Mouse (Mus musculus): ENCODE results near the gene Kiss1r. TPM values are rescaled to one million over a fixed set of nuclear protein-coding genes. Genes with fewer than 3 reads are reported as not detected.
A peak's percentile ranks its signal among the peaks of the same experiment; 100 is the strongest.

Gene Kiss1r
- total and polyA plus RNA-seq, 2 experiments from 2014 or later: 0.57 TPM; not detected in 1

DNA sequence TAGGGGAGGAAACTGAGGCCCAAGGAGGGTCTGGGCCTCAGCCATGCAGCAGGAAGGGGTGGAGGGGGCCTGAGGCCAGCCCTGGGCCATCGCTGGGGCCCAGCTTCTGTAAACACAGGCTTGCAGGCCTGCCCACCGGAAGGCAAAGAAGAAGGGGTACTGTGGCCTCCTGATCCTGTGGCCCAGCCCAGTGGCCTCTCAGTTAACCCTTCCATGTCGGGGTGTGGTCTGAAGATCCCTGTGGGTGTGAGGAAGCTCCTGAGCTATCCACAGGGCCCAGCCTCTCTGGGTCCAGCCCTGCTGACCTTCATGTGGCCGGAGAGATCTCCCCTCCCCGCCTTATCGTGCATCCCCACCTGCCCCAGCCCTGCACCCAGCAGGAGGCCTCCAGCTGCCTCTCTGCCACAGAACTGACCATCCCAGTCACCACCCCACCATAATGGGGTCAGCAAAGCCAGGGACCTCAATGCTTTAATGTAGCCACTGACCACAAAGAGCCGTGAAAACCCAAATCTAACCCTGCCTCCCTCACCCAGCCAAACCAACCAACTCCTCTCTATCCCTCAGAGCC is 30.1 kb downstream of the Kiss1r start:
- no peak overlapping the region for H3K4me2 ChIP-seq (ENCODE audit: low read depth, low read length)
- DNase-seq (ENCODE audit: low spot score) (no peak), ATAC-seq (ENCODE audit: insufficient read depth, low read depth) (no peak)
- H3K4me1 ChIP-seq (ENCODE audit: control insufficient read depth, insufficient read depth): no peaks in the 10 kb centered on the region
- WGBS: 46% methylated on average over 7 of the region's 7 CpGs
- peaks cover 23% of the 10 kb centered on the region for H3K36me3 ChIP-seq (replicated peaks; ENCODE audit: control insufficient read depth, insufficient read depth, low read length)
- no peaks in the 10 kb centered on the region for H3K27me3 ChIP-seq (ENCODE audit: control insufficient read depth, insufficient read depth, low read length)
- H3K27ac ChIP-seq (ENCODE audit: low read depth): no peak overlapping the region
- TF ChIP-seq CTCF (IDR thresholded peaks at IDR 0.05; ENCODE audit: low read depth) (no peak), EP300 (IDR thresholded peaks at IDR 0.05; ENCODE audit: low read depth) (no peak)
- H3K9ac ChIP-seq (replicated peaks; ENCODE audit: low read depth, low read length): no peak overlapping the region
- H3K9me3 ChIP-seq (replicated peaks; ENCODE audit: control insufficient read depth, low read length): no peaks in the 10 kb centered on the region
- no peak overlapping the region for H3K4me3 ChIP-seq (ENCODE audit: low read depth, low read length)

GRCm38 (mm10) chr10:79947502-79947901 is 30.7 kb downstream of the Kiss1r start:
- TF ChIP-seq CTCF (IDR thresholded peaks at IDR 0.05; ENCODE audit: low read depth) (no peak), EP300 (IDR thresholded peaks at IDR 0.05; ENCODE audit: low read depth) (no peak)
- no peak overlapping the region for H3K27ac ChIP-seq (ENCODE audit: low read depth)
- no peak for ATAC-seq (ENCODE audit: insufficient read depth, low read depth)
- H3K9me3 ChIP-seq (replicated peaks; ENCODE audit: control insufficient read depth, low read length): no peaks in the 10 kb centered on the region
- no peaks in the 10 kb centered on the region for H3K27me3 ChIP-seq (ENCODE audit: control insufficient read depth, insufficient read depth, low read length)
- H3K9ac ChIP-seq (replicated peaks; ENCODE audit: low read depth, low read length): no peak overlapping the region
- no peak overlapping the region for H3K4me3 ChIP-seq (ENCODE audit: low read depth, low read length)
- WGBS: 76% methylated on average over 6 of the region's 6 CpGs
- DNase-seq (ENCODE audit: low spot score): no peak
- H3K4me1 ChIP-seq (ENCODE audit: control insufficient read depth, insufficient read depth): no peaks in the 10 kb centered on the region
- H3K4me2 ChIP-seq (ENCODE audit: low read depth, low read length): no peak overlapping the region
- H3K36me3 ChIP-seq (replicated peaks; ENCODE audit: control insufficient read depth, insufficient read depth, low read length): peaks cover 23% of the 10 kb centered on the region

GRCm38 (mm10) chr10:79949873-79950272 is 33.1 kb downstream of the Kiss1r start:
- 70% methylated on average over 4 of the region's 4 CpGs for WGBS
- no peak overlapping the region for H3K27ac ChIP-seq (ENCODE audit: low read depth)
- DNase-seq (ENCODE audit: low spot score) (no peak), ATAC-seq (ENCODE audit: insufficient read depth, low read depth) (no peak)
- H3K9ac ChIP-seq (replicated peaks; ENCODE audit: low read depth, low read length): no peak overlapping the region
- H3K36me3 ChIP-seq (replicated peaks; ENCODE audit: control insufficient read depth, insufficient read depth, low read length): peaks cover 23% of the 10 kb centered on the region
- no peak overlapping the region for H3K4me2 ChIP-seq (ENCODE audit: low read depth, low read length)
- no peaks in the 10 kb centered on the region for H3K4me1 ChIP-seq (ENCODE audit: control insufficient read depth, insufficient read depth)
- no peaks in the 10 kb centered on the region for H3K27me3 ChIP-seq (ENCODE audit: control insufficient read depth, insufficient read depth, low read length)
- no peak overlapping the region for H3K4me3 ChIP-seq (ENCODE audit: low read depth, low read length)
- H3K9me3 ChIP-seq (replicated peaks; ENCODE audit: control insufficient read depth, low read length): no peaks in the 10 kb centered on the region
- TF ChIP-seq CTCF (IDR thresholded peaks at IDR 0.05; ENCODE audit: low read depth) (no peak), EP300 (IDR thresholded peaks at IDR 0.05; ENCODE audit: low read depth) (no peak)

DNA sequence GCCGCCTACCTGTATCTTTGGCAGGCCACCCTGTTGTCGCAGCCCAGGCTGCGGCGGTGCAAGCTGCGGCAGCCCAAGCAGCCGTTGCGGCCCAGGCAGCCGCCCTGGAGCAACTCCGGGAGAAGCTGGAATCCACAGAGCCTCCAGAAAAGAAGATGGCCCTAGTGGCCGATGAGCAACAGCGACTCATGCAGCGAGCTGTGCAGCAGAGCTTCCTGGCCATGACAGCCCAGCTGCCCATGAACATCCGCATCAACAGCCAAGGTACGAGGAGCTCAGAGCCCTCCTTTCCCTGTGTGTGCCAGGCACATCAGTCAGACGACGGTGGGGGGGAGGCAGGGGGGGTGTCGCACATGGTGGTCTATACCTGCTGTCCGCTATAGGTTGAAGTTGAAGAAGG is 33.9 kb downstream of the Kiss1r start:
- Histone ChIP-seq H3K9ac (replicated peaks; ENCODE audit: low read depth, low read length) (no peak overlapping the region), H3K9me3 (replicated peaks; ENCODE audit: control insufficient read depth, low read length) (no peaks in the 10 kb centered on the region), H3K4me1 (ENCODE audit: control insufficient read depth, insufficient read depth) (no peaks in the 10 kb centered on the region), H3K27ac (ENCODE audit: low read depth) (no peak overlapping the region), H3K27me3 (ENCODE audit: control insufficient read depth, insufficient read depth, low read length) (no peaks in the 10 kb centered on the region), H3K4me3 (ENCODE audit: low read depth, low read length) (no peak overlapping the region), H3K36me3 (replicated peaks; ENCODE audit: control insufficient read depth, insufficient read depth, low read length) (peaks cover 23% of the 10 kb centered on the region), H3K4me2 (ENCODE audit: low read depth, low read length) (no peak overlapping the region)
- no peak for TF ChIP-seq EP300 (IDR thresholded peaks at IDR 0.05; ENCODE audit: low read depth)
- no peak for TF ChIP-seq CTCF (IDR thresholded peaks at IDR 0.05; ENCODE audit: low read depth)
- 79% methylated on average over 18 of the region's 18 CpGs for WGBS
- DNase-seq (ENCODE audit: low spot score) (no peak), ATAC-seq (ENCODE audit: insufficient read depth, low read depth) (no peak)

- Histone ChIP-seq H3K9ac (replicated peaks; ENCODE audit: low read depth, low read length) (no peak overlapping the region), H3K27ac (ENCODE audit: low read depth) (no peak overlapping the region), H3K36me3 (replicated peaks; ENCODE audit: control insufficient read depth, insufficient read depth, low read length) (peaks cover 23% of the 10 kb centered on the region), H3K4me3 (ENCODE audit: low read depth, low read length) (no peak overlapping the region), H3K4me1 (ENCODE audit: control insufficient read depth, insufficient read depth) (no peaks in the 10 kb centered on the region), H3K9me3 (replicated peaks; ENCODE audit: control insufficient read depth, low read length) (no peaks in the 10 kb centered on the region), H3K27me3 (ENCODE audit: control insufficient read depth, insufficient read depth, low read length) (no peaks in the 10 kb centered on the region), H3K4me2 (ENCODE audit: low read depth, low read length) (no peak overlapping the region)
- WGBS: 82% methylated on average over 6 of the region's 6 CpGs
- ATAC-seq (ENCODE audit: insufficient read depth, low read depth) (no peak), DNase-seq (ENCODE audit: low spot score) (no peak)
- TF ChIP-seq EP300 (IDR thresholded peaks at IDR 0.05; ENCODE audit: low read depth): no peak
- TF ChIP-seq CTCF (IDR thresholded peaks at IDR 0.05; ENCODE audit: low read depth): peak; percentile 60
Measured at GRCm38 (mm10) chr10:79953946-79954345, 37.2 kb downstream of the Kiss1r start.

DNA sequence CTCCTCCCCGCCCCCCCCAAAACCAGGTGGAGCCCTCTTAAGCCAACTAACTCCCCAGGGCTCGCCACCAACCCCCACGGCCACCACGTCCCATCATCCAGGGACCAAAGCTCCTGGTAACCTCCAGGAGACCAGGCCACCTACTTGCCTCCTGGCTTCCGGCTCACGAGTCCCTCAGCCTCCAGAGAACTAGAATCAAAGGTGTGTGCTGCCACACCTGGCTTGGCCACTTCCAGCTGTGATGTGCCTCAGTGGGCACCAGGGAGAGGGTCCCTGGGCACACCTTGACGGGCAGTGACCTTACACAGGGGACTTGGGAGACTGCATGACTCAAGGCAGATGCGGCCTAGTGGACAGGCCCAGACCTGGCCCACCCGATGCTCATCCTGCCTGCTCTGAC is 38.9 kb downstream of the Kiss1r start:
- no peak overlapping the region for H3K4me3 ChIP-seq (ENCODE audit: low read depth, low read length)
- whole genome bisulfite sequencing: 69% methylated on average over 9 of the region's 9 CpGs
- H3K36me3 ChIP-seq (replicated peaks; ENCODE audit: control insufficient read depth, insufficient read depth, low read length): peaks cover 9% of the 10 kb centered on the region; the same call in 1 of the 2 replicates
- no peak for ATAC-seq (ENCODE audit: insufficient read depth, low read depth)
- 0 out of 2 replicates have a peak, but pooled peaks cover 4% of the 10 kb centered on the region for H3K4me1 ChIP-seq (ENCODE audit: control insufficient read depth, insufficient read depth)
- no peaks in the 10 kb centered on the region for H3K9me3 ChIP-seq (replicated peaks; ENCODE audit: control insufficient read depth, low read length)
- H3K27ac ChIP-seq (ENCODE audit: low read depth): no peak overlapping the region
- no peak overlapping the region for H3K4me2 ChIP-seq (ENCODE audit: low read depth, low read length)
- H3K27me3 ChIP-seq (ENCODE audit: control insufficient read depth, insufficient read depth, low read length): no peaks in the 10 kb centered on the region
- DNase-seq (ENCODE audit: low spot score): no peak
- TF ChIP-seq CTCF (IDR thresholded peaks at IDR 0.05; ENCODE audit: low read depth): no peak
- no peak overlapping the region for H3K9ac ChIP-seq (replicated peaks; ENCODE audit: low read depth, low read length)

All from heart, postnatal 0 days (tissue).